Mouse (Mus musculus): ENCODE measurements around the gene Il21.

Il21 gene

GRCm38 (mm10) chr3:37201122-37201916 lies 31.1 kb downstream of the Il21 start:
- in situ Hi-C loops (cut with MboI, MseI): loop anchor here (5.0 to 10.0 kb wide), 6 partner anchors 74 to 557 kb away; partner anchors contain the start of gene Il2 (in 1 of the 2)

- in situ Hi-C loops (cut with MboI, MseI): no loop called here
Measured at GRCm38 (mm10) chr3:37198302-37198701, 34.1 kb downstream of the Il21 start.

GRCm38 (mm10) chr3:37191953-37192352 lies 40.5 kb downstream of the Il21 start:
- in situ Hi-C loops (cut with MboI, MseI): no loop called here

GRCm38 (mm10) chr3:37185534-37185933 lies 46.9 kb downstream of the Il21 start:
- in situ Hi-C loops (cut with MboI, MseI): no loop called here

GRCm38 (mm10) chr3:37182415-37183269 lies 49.8 kb downstream of the Il21 start:
- in situ Hi-C loops (cut with MboI, MseI): no loop called here

- in situ Hi-C loops (cut with MboI, MseI): no loop called here
Measured at GRCm38 (mm10) chr3:37181041-37181440, 51.4 kb downstream of the Il21 start.

GRCm38 (mm10) chr3:37180039-37180743 lies 52.2 kb downstream of the Il21 start:
- in situ Hi-C loops (cut with MboI, MseI): no loop called here

- in situ Hi-C loops (cut with MboI, MseI): no loop called here
Measured at GRCm38 (mm10) chr3:37179472-37179871, 53.0 kb downstream of the Il21 start.

GRCm38 (mm10) chr3:37174711-37175572 lies 57.5 kb downstream of the Il21 start:
- in situ Hi-C loops (cut with MboI, MseI): no loop called here

- in situ Hi-C loops (cut with MboI, MseI): no loop called here
Measured at GRCm38 (mm10) chr3:37173285-37173684, 59.2 kb downstream of the Il21 start.

Data from T-helper 17 cell (primary cell).